In genomic region chr5:37083209-37083770, GRCm38 (mm10) we compare ENCODE assay signal across 16 mouse cellular contexts. TPM values are rescaled to one million over a fixed set of nuclear protein-coding genes. Genes with fewer than 3 reads are reported as not detected.
DNase-seq lines count a peak whose midpoint lies in the region; ATAC-seq and TF ChIP-seq lines count a peak whose summit lies in the region.
"Had no signal": no experiment of that assay in that cellular context is flagged by ENCODE, and none has a peak within 500 bp of the region (broad histone marks: within the 10 kb centered on the region; RNA-seq: fewer than 3 reads in every experiment).

No protein-coding gene starts in this region.

- H3K27me3 ChIP-seq in heart, postnatal 0 days (ENCODE audit: control insufficient read depth, insufficient read depth, low read length) = no peaks in the 10 kb centered on the region
- H3K27me3 ChIP-seq: midbrain, embryonic 15.5 days had no signal

- H3K9me3 ChIP-seq in heart, postnatal 0 days (replicated peaks; ENCODE audit: control insufficient read depth, low read length) = no peaks in the 10 kb centered on the region
- H3K9me3 ChIP-seq: midbrain, embryonic 15.5 days had no signal

- no peaks in the 10 kb centered on the region for H3K4me1 ChIP-seq in heart, postnatal 0 days (ENCODE audit: control insufficient read depth, insufficient read depth)
- H3K4me1 ChIP-seq in bone marrow, adult 2 months (ENCODE audit: control insufficient read depth, insufficient read depth, low read length) = peaks cover 3% of the 10 kb centered on the region; the same call in 1 of the 2 replicates

- ATAC-seq in heart, postnatal 0 days (ENCODE audit: insufficient read depth, low read depth) = no peak
- ATAC-seq: activated CD4-positive, CD25-positive, alpha-beta regulatory T cell, adult 4 months; hindbrain, postnatal 0 days; midbrain, embryonic 15.5 days had no signal

- DNase-seq in heart, postnatal 0 days (ENCODE audit: low spot score) = no peak
- DNase-seq in heart, postnatal 25 days (ENCODE audit: low spot score) = no peak
- DNase-seq in naive thymus-derived CD4-positive, alpha-beta T cell, adult 2 months (ENCODE audit: low read depth) = peak; percentile 41
- DNase-seq in thymus, postnatal 25 days = peak; percentile 66
- no peak for DNase-seq in urinary bladder, adult 2 months (ENCODE audit: low spot score)
- no peak for DNase-seq in cerebellum, postnatal 14 days
- DNase-seq: cerebellum, adult 11-12 months; gastrocnemius, postnatal 14 days; lung, adult 18-20 months had no signal

- intact Hi-C loops in heart, postnatal 25 days (cut with DNase I) = no loop called here

- TF ChIP-seq EP300 in heart, postnatal 0 days (IDR thresholded peaks at IDR 0.05; ENCODE audit: low read depth) = no peak

- no peak overlapping the region for H3K9ac ChIP-seq in heart, postnatal 0 days (replicated peaks; ENCODE audit: low read depth, low read length)
- H3K9ac ChIP-seq: midbrain, embryonic 15.5 days had no signal

- H3K4me2 ChIP-seq in heart, postnatal 0 days (ENCODE audit: low read depth, low read length) = no peak overlapping the region
- H3K4me2 ChIP-seq: midbrain, embryonic 15.5 days had no signal

- 53% methylated on average over 7 of the region's 7 CpGs for WGBS in heart, postnatal 0 days
- 60% methylated on average over 7 of the region's 7 CpGs for WGBS in bone marrow, adult 2 months

- no peak for TF ChIP-seq POLR2A in bone marrow, adult 2 months (IDR thresholded peaks at IDR 0.05; ENCODE audit: borderline replicate concordance, control insufficient read depth, low read depth, low read length)

- no peak overlapping the region for H3K4me3 ChIP-seq in heart, postnatal 0 days (ENCODE audit: low read depth, low read length)
- H3K4me3 ChIP-seq in bone marrow, adult 2 months (replicated peaks; ENCODE audit: control insufficient read depth, low read depth, low read length) = no peak overlapping the region
- H3K4me3 ChIP-seq: midbrain, embryonic 15.5 days had no signal

- no peak for TF ChIP-seq CTCF in heart, postnatal 0 days (IDR thresholded peaks at IDR 0.05; ENCODE audit: low read depth)
- TF ChIP-seq CTCF in bone marrow, adult 2 months (IDR thresholded peaks at IDR 0.05; ENCODE audit: control insufficient read depth, insufficient read depth, low read length) = no peak

- H3K27ac ChIP-seq in heart, postnatal 0 days (ENCODE audit: low read depth) = peak overlapping the region; percentile 34; the same call in 1 of the 2 replicates
- peak overlapping the region; percentile 53; the same call in 1 of the 2 replicates for H3K27ac ChIP-seq in bone marrow, adult 2 months (ENCODE audit: control insufficient read depth, insufficient read depth, low read depth, low read length, poor library complexity)
- H3K27ac ChIP-seq: hindbrain, postnatal 0 days; macrophage; midbrain, embryonic 15.5 days had no signal

- no peaks in the 10 kb centered on the region for H3K36me3 ChIP-seq in heart, postnatal 0 days (replicated peaks; ENCODE audit: control insufficient read depth, insufficient read depth, low read length)

RNA-seq across cellular contexts. Expression of gene Gm1043, which starts 1.9 kb away (rescaled TPM):
- total RNA-seq in heart, postnatal 0 days (2014; rRNA removed; ENCODE audit: low replicate concordance) = not detected in 2 replicates
- polyA plus RNA-seq in heart, postnatal 0 days (2015; fragmentation: Nextera tagmentation; extraction: Ambion mirVana) = not detected in 2 replicates
- not detected for total RNA-seq in heart, postnatal 25 days (2021)
- polyA plus RNA-seq in bone marrow, adult 2 months (2011; ENCODE audit: insufficient read depth, insufficient read length, low replicate concordance, missing spikeins) = 0.85 and 0.88 TPM in 2 replicates
- polyA plus RNA-seq in urinary bladder, adult 2 months (2012; rRNA removed) = 0.19 and 0.21 TPM in 2 replicates
- total RNA-seq: common myeloid progenitor, adult 5-6 weeks; gastrocnemius, postnatal 14 days; heart, postnatal 10 days had no signal
- polyA plus RNA-seq: macrophage had no signal

Comparison
In these comparisons a context has a peak if more than half of its experiments do, and no peak if none do; other contexts are left out.
1. DNase-seq: peak in naive thymus-derived CD4-positive, alpha-beta T cell, adult 2 months (single experiment) and thymus, postnatal 25 days (single experiment); none in heart, postnatal 0 days (single experiment), heart, postnatal 25 days (single experiment), urinary bladder, adult 2 months (single experiment) and cerebellum, postnatal 14 days (0 of 2).